Mouse (Mus musculus) lung, adult 2 months (tissue): ENCODE measurements around the gene Lonp1.

ENCODE experiments used
- CTCF ChIP-seq: fragments of 200-500 bp; IDR thresholded peaks from 2 replicates; pipeline ENCODE4 v1.5.1; 2011; ENCODE audit warnings: mild to moderate bottlenecking, low read length, control low read depth; ENCODE audit not compliant: insufficient read depth
- POLR2A ChIP-seq: fragments of 200-500 bp; IDR thresholded peaks from 2 replicates; pipeline ENCODE4 v1.6.1; 2011; ENCODE audit warnings: low read depth, mild to moderate bottlenecking, control low read depth, low read length, borderline replicate concordance; ENCODE audit errors: extremely low read depth

GRCm38 (mm10) chr17:56615792-56616191, 10.9 kb downstream of the Lonp1 start:
- TF ChIP-seq CTCF (no peak), POLR2A (no peak)
